Mouse (Mus musculus): ENCODE results near the gene Tarbp1.

The Tarbp1 gene

GRCm38 (mm10) chr8:126474299-126475187 lies at the start of gene Tarbp1:
TSS of gene Tarbp1 (minus strand) at chr8:126475065.
- peak; percentile 85 to 86 for DNase-seq (ENCODE audit: low spot score in 2 of 2)

GRCm38 (mm10) chr8:126524233-126524985 lies 49.5 kb upstream of the Tarbp1 start:
- DNase-seq (ENCODE audit: low spot score in 2 of 2), result peak in 1 of 2 experiments; percentile 75

GRCm38 (mm10) chr8:126523060-126523574 lies 48.3 kb upstream of the Tarbp1 start:
- no peak for DNase-seq (ENCODE audit: low spot score in 2 of 2)

GRCm38 (mm10) chr8:126519447-126519975 lies 44.6 kb upstream of the Tarbp1 start:
- DNase-seq (ENCODE audit: low spot score in 2 of 2), result no peak

GRCm38 (mm10) chr8:126516620-126517577 lies 42.0 kb upstream of the Tarbp1 start:
- DNase-seq (ENCODE audit: low spot score in 2 of 2), result peak; percentile 61 to 94

GRCm38 (mm10) chr8:126514011-126514964 lies 39.4 kb upstream of the Tarbp1 start:
- no peak for DNase-seq (ENCODE audit: low spot score in 2 of 2)

GRCm38 (mm10) chr8:126510866-126511265 lies 36.0 kb upstream of the Tarbp1 start:
- DNase-seq (ENCODE audit: low spot score in 2 of 2), result no peak

- DNase-seq (ENCODE audit: low spot score in 2 of 2), result no peak
Measured at GRCm38 (mm10) chr8:126509635-126510034, 34.8 kb upstream of the Tarbp1 start.

GRCm38 (mm10) chr8:126508871-126509586 lies 34.2 kb upstream of the Tarbp1 start:
- DNase-seq (ENCODE audit: low spot score in 2 of 2), result no peak

GRCm38 (mm10) chr8:126508221-126508620 lies 33.4 kb upstream of the Tarbp1 start:
- no peak for DNase-seq (ENCODE audit: low spot score in 2 of 2)

GRCm38 (mm10) chr8:126504492-126505182 lies 29.8 kb upstream of the Tarbp1 start:
- DNase-seq (ENCODE audit: low spot score in 2 of 2), result no peak

GRCm38 (mm10) chr8:126502722-126503121 lies 27.9 kb upstream of the Tarbp1 start:
- DNase-seq (ENCODE audit: low spot score in 2 of 2), result no peak

GRCm38 (mm10) chr8:126499371-126499770 lies 24.5 kb upstream of the Tarbp1 start:
- no peak for DNase-seq (ENCODE audit: low spot score in 2 of 2)

GRCm38 (mm10) chr8:126498465-126498864 lies 23.6 kb upstream of the Tarbp1 start:
- no peak for DNase-seq (ENCODE audit: low spot score in 2 of 2)

GRCm38 (mm10) chr8:126497541-126498428 lies 22.9 kb upstream of the Tarbp1 start:
- peak; percentile 83 to 88 for DNase-seq (ENCODE audit: low spot score in 2 of 2)

- no peak for DNase-seq (ENCODE audit: low spot score in 2 of 2)
Measured at GRCm38 (mm10) chr8:126496915-126497314, 22.1 kb upstream of the Tarbp1 start.

- DNase-seq (ENCODE audit: low spot score in 2 of 2), result no peak
Measured at GRCm38 (mm10) chr8:126495461-126495860, 20.6 kb upstream of the Tarbp1 start.
